8 mouse cellular contexts compared by ENCODE assay signal in genomic region chr4:142084936-142085563, GRCm38 (mm10). TPM values are rescaled to one million over a fixed set of nuclear protein-coding genes. Genes with fewer than 3 reads are reported as not detected.
DNase-seq lines count a peak whose midpoint lies in the region; ATAC-seq and TF ChIP-seq lines count a peak whose summit lies in the region.

No protein-coding gene starts in this region.

- H3K9ac ChIP-seq in forebrain, postnatal 0 days, result no peak overlapping the region
- H3K9ac ChIP-seq in limb, embryonic 15.5 days, result peak overlapping the region; percentile 61
- H3K9ac ChIP-seq in stomach, postnatal 0 days (ENCODE audit: low read length), result peak overlapping the region; percentile 78

- no peaks in the 10 kb centered on the region for H3K9me3 ChIP-seq in forebrain, postnatal 0 days (ENCODE audit: low read length)
- H3K9me3 ChIP-seq in limb, embryonic 15.5 days, result no peaks in the 10 kb centered on the region
- no peaks in the 10 kb centered on the region for H3K9me3 ChIP-seq in stomach, postnatal 0 days (ENCODE audit: control insufficient read depth, low read length)

- H3K4me1 ChIP-seq in spleen, adult 2 months (ENCODE audit: control insufficient read depth, insufficient read depth, insufficient read length), result no peaks in the 10 kb centered on the region; the same call in none of the 2 replicates
- H3K4me1 ChIP-seq in forebrain, postnatal 0 days (ENCODE audit: insufficient read depth), result no peaks in the 10 kb centered on the region
- H3K4me1 ChIP-seq in limb, embryonic 15.5 days, result peaks cover 53% of the 10 kb centered on the region
- peaks cover 4% of the 10 kb centered on the region for H3K4me1 ChIP-seq in stomach, postnatal 0 days (replicated peaks; ENCODE audit: control insufficient read depth, insufficient read depth)

- H3K4me2 ChIP-seq in forebrain, postnatal 0 days (ENCODE audit: low read depth), result peak overlapping the region; percentile 94
- peak overlapping the region; percentile 96 for H3K4me2 ChIP-seq in limb, embryonic 15.5 days
- H3K4me2 ChIP-seq in stomach, postnatal 0 days (replicated peaks; ENCODE audit: low read depth), result peak overlapping the region; percentile 92

- TF ChIP-seq POLR2A in spleen, adult 2 months (IDR thresholded peaks at IDR 0.05; ENCODE audit: low read depth, low read length), result no peak

- TF ChIP-seq CTCF in spleen, adult 2 months (IDR thresholded peaks at IDR 0.05; ENCODE audit: extremely low read depth, insufficient read depth, insufficient read length, insufficient replicate concordance), result no peak
- TF ChIP-seq CTCF in forebrain, postnatal 0 days (IDR thresholded peaks at IDR 0.05; ENCODE audit: low read depth), result no peak
- peak; percentile 48; the same call in 1 of the 2 replicates for TF ChIP-seq CTCF in stomach, postnatal 0 days (IDR thresholded peaks at IDR 0.05; ENCODE audit: low read depth)

- peak overlapping the region; percentile 58; the same call in 1 of the 2 replicates for H3K4me3 ChIP-seq in spleen, adult 2 months (ENCODE audit: extremely low read depth, insufficient read depth, insufficient read length)
- no peak overlapping the region for H3K4me3 ChIP-seq in forebrain, postnatal 0 days (ENCODE audit: low read depth, low read length)
- H3K4me3 ChIP-seq in limb, embryonic 15.5 days, result peak overlapping the region; percentile 73
- peak overlapping the region; percentile 75 for H3K4me3 ChIP-seq in stomach, postnatal 0 days (ENCODE audit: low read depth, low read length)

- H3K27ac ChIP-seq in spleen, adult 2 months (ENCODE audit: insufficient read depth, low read length), result peak overlapping the region; percentile 76; the same call in 1 of the 2 replicates
- no peak overlapping the region for H3K27ac ChIP-seq in forebrain, postnatal 0 days (ENCODE audit: low read depth, low read length)
- peak overlapping the region; percentile 85 for H3K27ac ChIP-seq in limb, embryonic 15.5 days
- peak overlapping the region; percentile 97 for H3K27ac ChIP-seq in stomach, postnatal 0 days (replicated peaks)

- 46% methylated on average over 20 of the region's 20 CpGs for WGBS in spleen, adult 2 months
- WGBS in forebrain, postnatal 0 days, result 10% methylated on average over 20 of the region's 20 CpGs
- 7% methylated on average over 20 of the region's 20 CpGs for WGBS in limb, embryonic 15.5 days
- 14% methylated on average over 20 of the region's 20 CpGs for WGBS in stomach, postnatal 0 days

- TF ChIP-seq EP300 in stomach, postnatal 0 days (optimal IDR thresholded peaks at IDR 0.05), result no peak

- no peaks in the 10 kb centered on the region for H3K36me3 ChIP-seq in spleen, adult 2 months (ENCODE audit: control insufficient read depth, insufficient read depth, low read length)
- no peaks in the 10 kb centered on the region for H3K36me3 ChIP-seq in forebrain, postnatal 0 days (ENCODE audit: insufficient read depth)
- H3K36me3 ChIP-seq in limb, embryonic 15.5 days, result no peaks in the 10 kb centered on the region
- H3K36me3 ChIP-seq in stomach, postnatal 0 days (ENCODE audit: control insufficient read depth, insufficient read depth, low read length), result no peaks in the 10 kb centered on the region

- intact Hi-C loops in left cerebral cortex, postnatal 14 days (cut with DNase I), result loop anchor here (5.0 kb wide), 2 partner anchors 58 to 73 kb away; no protein-coding TSS in a partner anchor

- ATAC-seq in forebrain, postnatal 0 days, result no peak
- no peak for ATAC-seq in limb, embryonic 15.5 days (ENCODE audit: insufficient number of reproducible peaks, low FRiP score, low TSS enrichment, low read depth)
- ATAC-seq in stomach, postnatal 0 days (ENCODE audit: low FRiP score, low TSS enrichment), result peak; percentile 24; the same call in 1 of the 2 replicates

- H3K27me3 ChIP-seq in spleen, adult 2 months (ENCODE audit: control insufficient read depth, insufficient read depth, low read length), result peaks cover 4% of the 10 kb centered on the region; the same call in 1 of the 2 replicates
- H3K27me3 ChIP-seq in forebrain, postnatal 0 days (ENCODE audit: insufficient read depth, low read length), result peaks cover 26% of the 10 kb centered on the region
- peaks cover 7% of the 10 kb centered on the region; the same call in 1 of the 2 replicates for H3K27me3 ChIP-seq in limb, embryonic 15.5 days
- no peaks in the 10 kb centered on the region for H3K27me3 ChIP-seq in stomach, postnatal 0 days (ENCODE audit: control insufficient read depth, insufficient read depth, low read length)

- DNase-seq in spleen, adult 2 months (ENCODE audit: low read depth in 1 of 2, low spot score in 2 of 2), result no peak
- no peak for DNase-seq in spleen, postnatal 4 days (ENCODE audit: low spot score in 2 of 2)
- DNase-seq in forebrain, postnatal 0 days, result no peak
- peak; percentile 86 for DNase-seq in stomach, postnatal 0 days (ENCODE audit: low spot score)
- DNase-seq in left cerebral cortex, postnatal 14 days (ENCODE audit: low spot score in 2 of 2), result no peak
- no peak for DNase-seq in right cerebral cortex, postnatal 4 days
- DNase-seq in left cerebral cortex, adult 18-20 months (ENCODE audit: low spot score in 2 of 2), result no peak

RNA-seq across cellular contexts. Expression of gene Tmem51, which starts 0.9 kb away (rescaled TPM):
- polyA plus RNA-seq in spleen, adult 2 months (2012; rRNA removed), result 21.0 and 22.2 TPM in 2 replicates
- 3.5 and 5.7 TPM in 2 replicates for total RNA-seq in forebrain, postnatal 0 days (2014; rRNA removed)
- 6.1 and 7.4 TPM in 2 replicates for polyA plus RNA-seq in forebrain, postnatal 0 days (2015; fragmentation: Nextera tagmentation; extraction: Ambion mirVana)
- 26.1 and 26.8 TPM in 2 replicates for polyA plus RNA-seq in limb, embryonic 15.5 days (2015; fragmentation: Nextera tagmentation; extraction: Ambion mirVana)
- 79.0 and 90.0 TPM in 2 replicates for polyA plus RNA-seq in stomach, postnatal 0 days (2015; fragmentation: Nextera tagmentation; extraction: Ambion mirVana)
- total RNA-seq in left cerebral cortex, postnatal 14 days (2021), result 1 to 10 TPM; 6.9 to 7.5 TPM
- total RNA-seq in left cerebral cortex, adult 18-20 months (2021), result 1 to 10 TPM; 5.3 to 5.7 TPM
